Mouse (Mus musculus) lung, postnatal 4 days (tissue): ENCODE data around the gene Plppr3.

Experiments used
- DNase-seq, 2 experiments: peaks; one replicate each; pipeline ENCODE4 v3.0.0; 2021

Gene Plppr3

GRCm38 (mm10) chr10:79817111-79817510 lies 57.3 kb downstream of the Plppr3 start:
- DNase-seq = no peak

GRCm38 (mm10) chr10:79815671-79816494 lies 58.6 kb downstream of the Plppr3 start:
- DNase-seq = no peak

- no peak for DNase-seq
These were observed 60.1 kb downstream of the Plppr3 start for GRCm38 (mm10) chr10:79814271-79814842.

- DNase-seq = peak; percentile 78 to 89
These were observed 62.4 kb downstream of the Plppr3 start for GRCm38 (mm10) chr10:79811736-79812637.
